Mouse (Mus musculus) cerebellum, postnatal 14 days (tissue): ENCODE measurements around the gene Stc2.

Experiments
- DNase-seq, 2 experiments: peaks; one replicate each; pipeline ENCODE4 v3.0.0; 2021; ENCODE audit warnings: mixed read lengths in 2 of 2

Stc2 gene

GRCm38 (mm10) chr11:31365981-31366380 lies 3.9 kb downstream of the Stc2 start:
- DNase-seq: peak in 1 of 2 experiments; percentile 29

- no peak for DNase-seq
Observed at GRCm38 (mm10) chr11:31365280-31365679, 4.6 kb downstream of the Stc2 start.

DNA sequence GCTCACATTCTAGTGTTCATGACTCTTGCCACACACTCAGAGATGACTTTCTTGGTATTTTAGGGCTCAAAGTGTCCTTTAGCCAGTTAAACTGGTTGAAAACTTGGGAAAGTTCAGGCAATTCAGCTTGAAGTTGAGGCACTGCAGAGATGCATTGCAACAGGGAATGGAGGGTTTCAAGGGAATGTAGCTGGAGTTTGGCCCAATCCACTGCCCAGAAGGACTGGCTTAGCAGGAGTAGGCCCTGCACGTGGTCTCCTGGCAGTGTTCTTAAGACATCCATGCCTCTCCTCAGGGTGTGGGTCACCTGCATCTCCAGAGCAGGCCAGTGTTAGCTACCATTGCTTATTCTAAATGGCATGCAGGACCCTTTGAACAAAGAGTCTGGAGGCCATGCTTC lies 7.0 kb downstream of the Stc2 start:
- no peak for DNase-seq

DNA sequence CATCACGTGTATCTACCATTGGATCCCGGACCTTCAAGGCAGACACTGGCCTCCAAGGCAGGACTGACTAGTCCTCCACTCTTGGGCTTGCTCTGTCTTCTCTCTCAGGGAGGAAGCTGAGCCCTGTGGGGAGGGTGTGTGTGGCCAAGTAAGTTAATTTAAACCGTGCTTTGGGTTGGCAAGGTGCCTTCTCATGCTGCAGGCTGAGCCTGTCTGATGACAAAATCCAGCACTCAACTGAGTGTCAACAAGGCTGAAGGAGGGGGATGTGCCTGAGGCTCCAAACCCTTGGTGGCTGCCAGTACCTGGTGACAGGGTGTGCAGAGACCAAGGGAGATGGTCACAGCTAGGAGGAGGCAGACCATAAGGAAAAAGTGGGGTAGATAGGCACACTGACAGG lies 7.5 kb downstream of the Stc2 start:
- peak; percentile 47 to 50 for DNase-seq

- DNase-seq: no peak
Observed at GRCm38 (mm10) chr11:31361047-31361446, 8.8 kb downstream of the Stc2 start.

GRCm38 (mm10) chr11:31359283-31359902 lies 10.5 kb downstream of the Stc2 start:
- no peak for DNase-seq

GRCm38 (mm10) chr11:31358453-31358852 lies 11.4 kb downstream of the Stc2 start:
- DNase-seq: no peak

DNA sequence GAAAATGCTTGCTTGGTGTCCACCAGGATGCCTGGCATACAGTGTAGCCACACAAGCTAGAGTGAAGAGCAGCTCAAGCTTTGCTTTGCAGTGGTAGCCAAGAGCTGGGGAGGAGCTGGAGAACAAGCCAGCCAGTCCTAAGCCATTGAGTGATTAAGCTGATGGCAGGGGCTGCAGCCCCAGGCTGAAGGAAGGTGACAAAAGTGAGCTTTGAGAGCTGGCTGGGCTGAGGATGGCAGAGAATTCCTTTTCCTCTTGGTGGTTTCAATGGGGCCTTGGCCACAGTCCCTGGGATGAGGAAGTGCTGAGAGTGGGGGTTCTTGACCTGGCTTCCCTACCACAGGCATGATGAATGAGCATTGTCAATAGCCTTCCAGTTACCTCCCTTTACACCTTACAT lies 13.0 kb downstream of the Stc2 start:
- no peak for DNase-seq

DNA sequence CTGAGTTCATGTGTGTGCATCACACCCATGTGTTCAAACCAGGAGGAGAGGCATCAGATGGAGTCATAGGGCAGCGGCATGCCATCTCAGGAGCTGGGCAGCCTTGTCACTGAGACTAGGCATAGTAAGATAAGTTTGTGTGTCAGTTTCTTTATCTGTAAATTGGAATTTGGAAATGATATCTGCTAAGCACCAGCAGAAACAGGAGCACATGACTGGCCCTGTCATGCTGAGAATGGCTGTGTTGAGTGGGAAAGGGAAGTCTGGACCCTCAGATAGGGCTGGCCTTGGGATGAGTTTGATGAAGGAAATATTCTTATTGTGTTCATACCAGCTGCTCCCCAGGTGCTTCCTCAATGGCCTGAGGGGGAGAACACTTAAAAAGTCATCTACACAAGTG lies 14.1 kb downstream of the Stc2 start:
- no peak for DNase-seq

GRCm38 (mm10) chr11:31354514-31354913 lies 15.4 kb downstream of the Stc2 start:
- no peak for DNase-seq
